Mouse (Mus musculus): ENCODE data around the gene Igsf1. TPM values are rescaled to one million over a fixed set of nuclear protein-coding genes. Genes with fewer than 3 reads are reported as not detected.

Gene Igsf1
- total RNA-seq (2021) = 100 to 1,000 TPM; 124 to 131 TPM
- long read RNA-seq, experiment 1, full-length matches to known transcripts = 55 of 183 reads
- long read RNA-seq, experiment 1, partial matches to known transcripts = 104 of 183 reads
- long read RNA-seq, experiment 1, other reads (novel, unspliced or antisense) = 24 of 183 reads
- long read RNA-seq, experiment 2, full-length matches to known transcripts = 29 of 142 reads
- long read RNA-seq, experiment 2, partial matches to known transcripts = 69 of 142 reads
- long read RNA-seq, experiment 2, other reads (novel, unspliced or antisense) = 44 of 142 reads

DNA sequence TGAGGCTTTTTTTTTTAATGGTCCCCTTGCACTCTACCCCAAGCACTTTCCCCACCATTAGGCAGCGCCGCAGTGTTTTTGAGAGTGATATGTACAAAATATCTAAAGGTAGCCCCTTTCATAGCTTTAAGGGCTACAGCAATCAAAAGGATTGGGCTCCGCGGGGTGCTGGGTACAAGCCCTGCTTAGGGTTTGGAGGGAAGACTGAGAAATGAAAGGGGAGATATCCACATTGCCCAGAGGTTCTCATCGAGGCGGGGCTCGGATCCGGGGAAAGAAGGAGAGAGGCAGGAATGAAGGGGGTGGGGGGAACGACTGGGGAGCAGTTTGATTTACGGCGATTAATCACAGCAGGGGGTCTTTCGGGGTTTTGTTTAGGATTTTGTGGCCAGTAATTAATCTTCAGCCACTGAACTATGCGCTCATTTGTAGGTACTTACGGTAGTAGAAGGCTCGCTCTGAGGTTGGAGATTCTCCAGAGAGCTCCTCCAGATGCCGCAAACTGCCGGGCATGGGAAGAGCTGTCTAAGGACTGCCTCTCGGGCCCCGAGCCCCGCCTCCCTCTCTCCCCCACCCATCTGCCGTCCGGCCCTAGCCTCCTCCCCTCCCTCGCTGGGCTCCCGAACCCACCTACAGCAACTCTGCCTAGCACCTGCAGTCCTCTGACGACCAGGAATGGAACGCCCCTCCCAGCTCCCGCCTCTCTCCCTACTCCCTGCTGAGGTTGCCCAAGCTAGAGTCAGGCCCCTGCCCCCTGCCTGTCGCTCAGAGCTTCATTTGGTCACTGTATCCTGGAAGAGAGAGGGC, at the start of gene Igsf1:
Igsf1 (minus strand) TSS at position 537 of the 807 bp plus-strand sequence.
- DNase-seq (ENCODE audit: low spot score in 2 of 2) = peak in 1 of 2 experiments; percentile 22

DNA sequence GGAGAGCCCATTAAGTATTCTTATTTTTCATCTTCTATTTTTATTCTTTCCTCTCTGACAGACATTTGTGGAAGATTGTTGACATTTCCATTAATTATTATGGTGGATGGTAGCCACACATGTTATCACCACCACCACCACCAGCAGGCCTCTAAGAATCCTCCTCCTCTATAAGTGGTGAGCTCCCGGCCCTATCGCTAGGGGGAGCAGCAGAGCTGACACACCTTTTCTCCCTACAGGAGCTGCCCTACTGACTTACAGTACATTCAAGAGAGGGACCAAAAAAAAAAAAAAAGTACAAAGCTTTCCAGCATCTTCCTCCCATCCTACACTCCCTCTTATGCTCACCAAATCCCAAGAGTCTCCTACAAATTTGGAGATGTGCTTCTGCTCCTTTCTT, 26.7 kb downstream of the Igsf1 start:
- no peak for DNase-seq (ENCODE audit: low spot score in 2 of 2)

DNA sequence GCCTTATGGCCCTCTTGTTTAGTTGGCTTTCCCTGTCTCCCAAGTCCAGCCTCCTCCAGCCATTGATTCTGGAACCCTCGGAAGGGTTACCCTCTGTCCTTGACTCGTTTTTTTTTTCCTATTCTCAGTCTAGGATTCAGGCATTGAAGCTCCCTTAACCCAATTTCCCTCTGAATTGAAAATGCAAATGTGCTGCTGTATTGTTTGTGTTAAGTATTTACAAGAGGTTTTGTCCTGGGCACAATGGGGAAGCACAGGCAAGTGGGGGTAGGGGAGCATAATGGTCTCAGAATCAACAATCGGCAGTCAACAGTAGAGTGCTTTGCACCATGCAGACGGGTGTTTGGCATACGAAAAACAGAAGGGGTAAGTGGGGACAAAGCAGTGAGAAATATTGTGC, 52.4 kb downstream of the Igsf1 start:
- no peak for DNase-seq (ENCODE audit: low spot score in 2 of 2)

DNA sequence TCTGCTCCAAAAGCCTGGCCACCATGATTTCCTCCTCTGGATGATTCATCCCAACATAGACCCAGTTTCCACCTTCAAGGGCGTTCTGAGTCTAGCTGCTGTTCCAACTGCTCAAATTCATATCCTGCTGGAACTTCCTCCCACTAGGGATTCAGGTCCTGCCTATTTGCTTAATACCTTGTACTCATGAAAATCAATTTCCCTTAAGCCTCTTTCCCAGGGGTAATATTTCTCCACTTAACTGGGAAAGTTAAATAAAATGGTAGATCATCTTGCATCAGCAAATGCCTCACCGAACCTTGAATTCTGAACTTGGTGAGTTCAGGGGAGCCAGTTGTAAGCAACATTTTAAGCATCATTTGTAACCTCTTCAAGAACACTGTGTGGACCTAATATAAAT, 62.6 kb downstream of the Igsf1 start, which contains the start of gene Olfr1321:
Olfr1321 (minus strand) TSS at position 101 of the 400 bp plus-strand sequence.
- DNase-seq (ENCODE audit: low spot score in 2 of 2) = no peak

Other genes starting within 250 kb of the Igsf1 start
- gene Olfr1320, start 125.4 kb downstream of the Igsf1 start, total RNA-seq (2021) = not detected
- under 1 TPM in 1 of 2 experiments, not detected in 1; 0.10 TPM for gene Olfr1321, start 62.7 kb downstream of the Igsf1 start, total RNA-seq (2021)
- not detected for gene Olfr1322, start 93.7 kb upstream of the Igsf1 start, total RNA-seq (2021)
- not detected for gene Olfr1323, start 221.6 kb upstream of the Igsf1 start, total RNA-seq (2021)

Data from gastrocnemius, postnatal 4 days (tissue).